Mouse (Mus musculus) urinary bladder, postnatal 36 days (tissue): Measurements from ENCODE around the gene Krt12.

Experiments
- DNase-seq, 2 experiments: peaks; one replicate each; pipeline ENCODE4 v3.0.0; 2022; ENCODE audit warnings: low spot score in 2 of 2, mixed read lengths in 1 of 2

The Krt12 gene

DNA sequence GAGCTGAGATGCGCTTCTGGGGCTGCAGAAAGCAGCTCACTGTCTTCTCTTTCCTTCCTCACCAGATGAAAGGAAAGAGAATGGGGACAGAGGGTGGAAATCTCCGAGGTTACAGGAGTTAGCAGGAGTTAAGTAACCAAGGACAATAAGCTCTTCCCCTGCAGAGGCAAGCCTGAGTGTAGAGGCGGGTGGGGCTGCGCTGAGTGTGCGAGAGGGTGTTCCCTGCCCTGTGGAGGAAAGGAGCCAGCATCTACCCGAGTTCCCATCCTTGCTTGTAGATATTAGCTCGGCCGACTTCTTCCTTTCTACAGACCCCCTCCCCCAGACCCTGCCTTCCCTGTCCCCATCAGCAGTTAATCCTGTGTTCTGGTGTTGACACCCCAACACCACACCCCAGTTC lies 23.2 kb downstream of the Krt12 start:
- no peak for DNase-seq

DNA sequence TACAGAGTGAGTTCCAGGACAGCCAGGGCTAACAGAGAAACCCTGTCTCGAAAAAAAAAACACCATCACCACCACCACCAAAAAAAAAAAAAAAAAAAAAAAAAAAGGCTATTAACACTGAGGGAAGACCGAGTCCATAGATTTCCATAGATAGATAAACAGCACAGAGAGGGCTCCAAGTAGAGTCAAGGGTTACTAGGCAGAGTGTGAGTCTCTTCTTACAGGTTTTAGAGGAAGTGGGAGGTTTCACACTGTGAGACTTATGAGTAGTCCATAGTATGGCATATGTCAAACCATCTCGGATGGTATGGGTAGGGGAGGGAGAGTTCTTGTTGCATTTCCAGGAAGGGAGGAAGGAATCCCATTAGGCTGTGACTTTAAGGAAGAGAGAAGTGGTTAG lies 24.0 kb downstream of the Krt12 start:
- no peak for DNase-seq

DNA sequence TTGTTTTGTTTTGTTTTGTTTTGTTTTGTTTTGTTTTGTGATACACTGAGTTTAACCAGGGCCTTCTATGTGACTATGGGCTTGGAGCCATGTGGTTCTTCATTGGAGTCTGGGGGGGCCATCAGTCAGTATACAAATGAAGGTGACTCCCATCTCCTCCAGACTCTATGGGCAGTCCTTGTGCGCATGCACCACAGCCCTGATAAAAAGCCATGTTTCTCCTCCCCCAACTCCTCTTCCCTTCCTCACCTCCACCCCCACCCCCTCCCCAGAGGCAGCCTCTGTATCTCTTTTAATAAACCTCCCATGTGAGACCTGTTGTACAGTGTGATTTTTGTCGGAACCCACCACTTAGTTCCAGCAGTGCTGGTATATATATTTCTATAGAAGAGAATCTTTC lies 25.4 kb downstream of the Krt12 start:
- DNase-seq = no peak

DNA sequence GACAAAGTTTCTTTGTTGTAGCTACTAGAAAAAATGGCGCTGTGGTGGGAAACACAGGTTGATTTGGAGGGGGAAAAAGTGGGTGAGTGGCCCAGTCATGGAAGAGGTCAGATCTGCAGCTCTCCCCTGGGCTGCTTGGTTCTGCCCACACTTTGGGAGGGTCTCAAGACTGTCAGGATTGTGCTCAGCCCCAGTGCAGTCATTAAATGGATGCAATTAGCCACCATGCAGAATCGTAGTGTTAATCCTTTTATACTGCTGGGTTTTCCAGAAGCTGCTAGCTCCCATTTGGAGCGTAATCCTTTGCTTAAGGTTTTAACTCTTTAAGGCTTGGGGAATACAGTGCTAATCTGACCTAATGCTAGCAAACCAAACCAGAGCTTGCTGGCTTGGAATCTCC lies 26.0 kb downstream of the Krt12 start:
- no peak for DNase-seq

DNA sequence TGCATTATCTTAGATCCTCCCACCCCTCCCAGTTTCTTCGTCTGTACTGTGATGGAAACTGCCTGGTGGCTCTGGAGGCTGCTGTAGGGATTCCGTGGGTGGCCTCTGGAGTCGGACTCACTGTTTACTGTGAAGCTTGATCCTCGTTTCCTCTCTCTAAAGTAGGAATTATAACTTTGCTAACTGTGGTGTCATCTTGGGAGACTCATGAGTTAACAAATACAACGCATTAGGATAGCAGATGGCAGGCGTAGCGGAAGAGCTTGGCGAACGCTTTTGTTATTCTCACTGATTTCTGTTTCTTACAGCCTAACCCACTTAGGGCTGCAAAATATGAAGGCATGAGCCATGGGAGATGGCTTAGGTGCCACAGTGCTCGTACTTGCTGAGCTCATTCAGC lies 29.6 kb downstream of the Krt12 start:
- no peak for DNase-seq

DNA sequence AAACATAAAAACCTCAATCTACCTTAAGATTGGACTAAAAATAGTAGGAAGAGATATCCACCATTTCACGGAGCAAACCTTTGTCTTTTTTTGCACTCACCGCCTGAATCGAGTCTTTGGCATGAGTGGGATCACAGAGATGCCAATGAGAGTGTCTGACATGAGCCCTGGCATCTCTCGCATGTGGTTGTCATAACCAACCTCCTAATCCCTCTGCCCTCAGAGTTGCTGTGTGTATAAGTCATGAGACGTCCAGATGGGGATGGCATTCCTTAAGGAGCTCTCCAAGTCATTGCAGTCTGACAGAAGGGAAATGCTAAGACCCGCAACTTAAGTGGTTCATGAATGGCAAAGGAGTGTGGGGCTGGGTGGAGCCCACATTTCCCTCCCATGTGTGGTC lies 30.7 kb downstream of the Krt12 start:
- no peak for DNase-seq

DNA sequence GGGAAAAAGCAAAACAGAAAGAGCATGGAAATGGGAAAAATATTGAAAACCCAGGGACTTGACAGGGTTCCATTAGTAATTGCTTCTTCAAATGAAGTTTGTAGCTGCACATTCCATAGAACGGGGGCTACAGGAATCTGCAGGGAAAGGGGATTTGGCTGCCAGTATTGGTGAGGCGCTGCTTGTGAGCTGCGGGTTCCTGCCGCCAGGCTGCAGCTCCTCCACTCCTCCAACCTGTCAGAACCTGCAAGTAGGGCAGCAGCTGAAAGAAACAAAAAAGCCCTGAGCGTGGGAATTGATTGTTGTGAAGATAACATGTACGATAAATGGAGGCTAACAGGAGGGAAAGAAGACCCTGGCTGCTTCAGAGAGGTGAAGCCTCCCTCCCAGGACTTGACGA lies 31.2 kb downstream of the Krt12 start:
- peak; percentile 14 to 16 for DNase-seq

DNA sequence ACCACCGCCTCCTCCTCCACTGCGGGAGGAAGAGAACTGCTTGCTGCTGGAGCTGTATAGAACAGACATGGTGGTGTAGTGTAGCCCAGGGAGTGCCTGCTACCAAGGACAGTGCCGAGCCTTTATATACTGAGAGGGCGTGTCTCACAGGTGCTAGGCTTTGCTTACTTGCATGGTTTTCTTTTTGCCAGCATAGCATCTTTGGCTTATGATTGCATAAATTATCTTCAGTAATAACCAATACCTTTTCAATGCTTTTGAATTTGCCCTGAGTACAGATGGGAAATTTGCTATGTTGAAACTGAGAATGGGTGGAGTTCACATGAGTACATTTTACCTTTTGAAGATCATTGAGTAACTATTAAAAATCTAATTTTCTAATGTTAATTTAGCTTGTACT lies 32.8 kb downstream of the Krt12 start, which contains the start of gene Krt10:
Krt10 (minus strand) TSS at position 101 of the 400 bp plus-strand sequence.
- DNase-seq = no peak

DNA sequence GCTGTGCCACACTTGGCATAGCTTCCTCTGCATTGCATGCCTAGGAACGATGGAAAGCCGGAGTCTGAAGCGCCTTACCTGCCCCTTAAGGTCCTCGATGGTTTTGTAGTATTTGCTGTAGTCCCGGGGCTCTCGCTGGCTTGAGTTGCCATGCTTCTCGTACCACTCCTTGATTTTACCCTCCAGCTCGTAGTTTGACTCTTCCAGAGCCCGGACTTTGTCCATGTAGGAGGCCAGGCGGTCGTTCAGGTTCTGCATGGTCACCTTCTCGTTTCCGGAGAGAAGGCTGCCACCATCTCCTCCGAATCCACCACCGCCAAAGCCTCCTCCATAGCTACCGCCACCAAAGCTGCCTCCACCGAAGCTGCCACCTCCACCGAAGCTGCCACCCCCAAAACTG lies 33.4 kb downstream of the Krt12 start:
- no peak for DNase-seq

DNA sequence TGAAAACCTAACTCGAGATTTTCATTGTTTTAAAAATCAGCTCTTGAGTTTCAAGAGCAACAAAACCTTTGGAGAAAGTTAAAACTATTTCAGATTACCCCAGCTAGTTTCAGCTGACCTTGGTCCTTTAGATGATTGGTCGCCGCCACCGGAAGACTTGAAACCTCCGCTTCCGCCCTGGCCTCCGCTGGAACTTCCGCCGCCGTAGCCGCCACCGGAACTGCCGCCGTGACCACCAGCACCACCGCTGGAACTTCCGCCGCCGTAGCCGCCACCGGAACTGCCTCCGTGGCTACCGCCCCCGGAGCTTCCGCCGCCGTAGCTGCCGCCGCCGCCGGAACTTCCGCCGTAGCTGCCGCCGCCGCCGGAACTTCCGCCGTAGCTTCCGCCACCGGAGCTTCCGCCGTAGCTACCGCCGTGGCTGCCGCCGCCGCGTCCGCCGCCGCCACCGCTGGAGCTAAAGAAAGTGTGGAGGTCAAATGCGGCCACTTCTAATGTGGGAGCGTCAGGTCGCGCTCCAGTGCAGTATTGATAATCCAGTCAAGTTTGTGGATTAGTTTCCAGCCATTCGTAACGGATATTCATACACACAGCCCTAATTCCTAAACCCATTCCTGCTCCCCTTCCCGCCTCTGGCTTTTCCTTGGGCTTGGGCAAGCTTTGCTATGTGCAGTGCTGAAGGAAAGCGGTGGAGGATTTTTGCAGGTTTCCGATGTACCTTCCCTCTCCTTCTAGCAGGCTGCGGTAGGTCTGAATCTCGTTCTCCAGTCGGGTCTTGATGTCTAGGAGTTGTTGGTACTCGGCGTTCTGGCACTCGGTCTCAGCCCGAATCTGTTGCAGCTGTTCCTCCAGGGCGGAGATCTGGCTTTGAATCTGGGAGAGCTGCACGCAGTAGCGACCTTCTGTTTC lies 36.0 kb downstream of the Krt12 start:
- peak; percentile 81 to 93 for DNase-seq

DNA sequence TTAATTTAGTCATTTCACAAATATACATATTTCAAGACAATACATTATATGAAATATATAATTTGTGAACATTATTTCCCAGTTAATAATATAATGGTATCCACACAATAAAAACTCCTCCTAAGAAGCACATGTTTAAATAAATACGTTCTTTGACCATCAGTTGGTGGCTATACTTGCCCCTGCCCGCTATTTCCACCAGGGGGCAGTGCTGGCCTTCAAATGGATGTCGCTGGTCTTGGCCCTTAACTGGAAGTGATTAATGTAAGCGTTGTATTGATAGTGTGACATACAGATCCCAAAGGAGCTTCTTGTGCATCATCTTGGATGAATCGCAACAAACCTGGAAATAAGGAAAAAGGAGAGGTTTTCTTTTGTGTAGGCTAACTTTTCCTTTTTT lies 42.5 kb downstream of the Krt12 start:
- peak; percentile 70 to 75 for DNase-seq

DNA sequence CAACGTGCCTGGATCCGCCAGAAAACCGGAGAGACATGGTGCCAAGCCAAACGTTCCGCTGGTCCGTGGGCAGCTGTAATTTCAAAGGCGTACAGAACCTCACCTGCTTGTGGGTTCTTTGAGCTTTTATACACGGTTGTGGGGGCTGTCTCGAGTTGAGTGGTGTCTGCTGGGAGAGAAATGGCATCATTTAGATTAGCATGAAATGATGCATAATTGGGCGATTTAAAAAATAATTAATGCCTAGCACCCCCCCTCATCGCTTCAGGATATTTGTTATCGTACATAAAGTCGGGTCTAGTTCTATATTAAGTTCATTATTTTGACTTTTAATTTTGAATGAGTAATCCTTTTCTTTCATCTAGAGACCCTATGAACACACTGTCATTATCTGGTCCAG lies 47.3 kb downstream of the Krt12 start, which contains the start of gene Krt28:
Krt28 (minus strand) TSS at position 101 of the 400 bp plus-strand sequence.
- DNase-seq = no peak

DNA sequence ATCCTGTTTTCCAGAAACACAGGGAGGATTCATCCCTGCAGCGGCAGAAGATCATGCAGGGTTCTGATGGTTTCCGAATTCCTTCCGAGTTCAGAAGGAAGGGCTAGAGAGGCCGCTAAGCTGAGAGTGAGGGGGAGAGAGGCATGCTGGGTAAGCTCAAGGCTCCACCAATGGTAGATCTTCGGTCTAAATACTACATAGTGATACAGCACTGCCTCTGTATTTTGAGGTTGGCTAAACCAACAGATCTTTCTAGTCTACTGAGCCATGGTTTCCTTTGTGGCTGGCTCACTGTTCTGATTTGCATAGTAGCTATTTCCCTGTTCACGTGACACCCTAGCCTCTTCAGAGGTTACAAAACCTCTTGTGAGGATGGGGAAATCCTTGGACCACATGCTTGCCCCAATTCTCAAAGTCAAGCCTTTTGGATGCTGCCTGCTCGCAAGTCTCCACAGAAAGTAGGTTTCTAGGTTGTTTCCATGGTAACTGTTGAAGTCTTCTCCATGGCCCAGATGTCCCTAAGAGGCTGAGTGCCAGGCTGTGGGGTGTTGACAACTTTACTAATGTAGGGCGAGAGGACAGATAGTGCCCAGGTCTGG lies 52.1 kb downstream of the Krt12 start:
- no peak for DNase-seq

DNA sequence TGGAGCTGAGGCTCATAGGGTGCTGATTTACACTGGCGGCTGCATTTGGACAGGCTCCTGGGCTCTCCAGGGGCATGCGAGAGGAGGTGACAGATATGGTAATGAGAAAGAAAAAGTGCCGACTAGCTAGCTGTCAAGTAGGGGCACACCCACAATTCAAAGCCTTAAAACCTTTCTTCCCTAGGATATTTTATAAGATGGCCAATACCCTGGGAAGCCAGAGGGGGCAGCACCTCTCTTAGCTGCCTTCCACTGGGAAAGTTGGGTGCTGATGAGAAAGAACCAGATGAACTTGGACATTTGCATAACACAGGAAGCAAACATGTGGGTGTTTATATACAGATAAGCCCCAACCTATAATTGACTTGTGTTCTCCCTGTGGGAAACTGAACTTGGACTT lies 52.8 kb downstream of the Krt12 start:
- no peak for DNase-seq

DNA sequence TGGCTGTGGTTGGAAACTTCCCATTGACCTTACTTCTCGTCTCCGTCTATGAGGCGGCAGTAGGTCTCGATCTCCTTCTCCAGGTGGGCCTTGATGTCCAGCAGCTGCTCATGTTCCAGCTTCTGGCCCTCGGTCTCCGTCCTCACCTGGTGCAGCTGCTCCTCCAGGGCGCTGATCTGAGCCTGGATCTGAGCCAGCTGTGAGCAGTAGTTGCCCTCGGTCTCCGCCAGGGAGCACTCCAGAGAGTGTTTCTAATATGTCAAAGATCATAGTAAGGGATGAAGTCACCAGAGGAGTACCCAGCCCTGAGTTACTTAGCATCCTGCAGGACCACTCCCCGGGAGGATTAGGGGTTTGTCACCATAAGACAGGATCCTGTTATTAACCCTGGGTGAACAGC lies 55.3 kb downstream of the Krt12 start:
- DNase-seq = no peak
